Mouse (Mus musculus): Measurements from ENCODE around the gene Vstm4.
A peak's percentile ranks its signal among the peaks of the same experiment; 100 is the strongest.

Vstm4 gene

DNA sequence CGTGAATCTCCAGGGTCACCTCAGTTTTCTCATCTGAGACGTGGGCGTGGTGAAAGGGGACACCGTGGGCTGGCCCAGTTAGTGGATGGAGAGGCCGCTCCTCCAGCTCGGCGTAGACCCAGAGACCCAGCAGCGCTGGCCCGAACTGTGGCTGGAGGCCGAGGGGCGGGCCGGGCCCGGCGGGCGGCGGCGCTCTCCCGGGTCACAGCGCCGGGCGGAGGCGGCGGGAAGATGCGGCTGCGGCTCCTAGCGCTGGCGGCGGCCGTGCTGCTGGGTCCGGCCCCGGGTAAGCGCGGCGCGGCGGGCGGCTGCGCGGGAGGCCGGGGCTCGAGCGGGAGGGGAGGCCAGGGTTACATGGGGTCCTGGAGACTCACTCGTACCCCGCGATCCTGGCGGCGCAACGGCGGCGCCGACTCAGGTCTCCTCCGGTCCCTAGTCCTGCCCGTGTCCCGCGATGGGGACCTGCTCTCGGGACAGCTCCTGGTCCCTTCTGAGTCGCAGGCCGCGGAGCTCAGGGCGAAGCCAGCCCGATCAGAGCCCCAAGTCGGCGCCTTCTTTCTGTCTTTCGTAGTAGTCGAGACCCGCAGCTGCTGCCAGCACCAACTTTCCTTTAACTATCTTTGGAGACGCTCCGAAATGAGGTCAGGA, at the start of gene Vstm4:
Gene Vstm4, plus strand, starts transcription at position 76 of the 648 bp plus-strand sequence.
- DNase-seq (ENCODE audit: low spot score in 2 of 2): peak in 1 of 2 experiments; percentile 56

DNA sequence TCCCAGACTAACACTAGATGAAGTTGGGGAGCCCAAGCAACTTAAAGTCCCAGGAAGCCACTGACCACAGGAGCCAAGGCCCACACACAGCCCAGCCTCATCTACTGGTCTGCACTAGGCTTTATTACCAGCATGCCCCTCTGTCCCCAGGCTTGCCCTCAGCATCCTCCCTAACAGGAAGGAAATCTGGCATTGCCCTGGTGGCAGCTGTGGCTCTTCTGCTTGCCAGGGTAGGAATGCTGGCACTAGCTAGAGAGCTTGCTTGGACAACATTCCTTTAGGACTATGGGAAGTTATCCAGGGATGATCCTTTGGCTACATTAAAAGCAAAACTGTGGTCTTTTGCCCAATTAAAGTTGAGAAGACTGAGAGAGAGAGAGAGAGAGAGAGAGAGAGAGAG, 46.4 kb upstream of the Vstm4 start:
- peak in 1 of 2 experiments; percentile 16 for DNase-seq (ENCODE audit: low spot score in 2 of 2)

DNA sequence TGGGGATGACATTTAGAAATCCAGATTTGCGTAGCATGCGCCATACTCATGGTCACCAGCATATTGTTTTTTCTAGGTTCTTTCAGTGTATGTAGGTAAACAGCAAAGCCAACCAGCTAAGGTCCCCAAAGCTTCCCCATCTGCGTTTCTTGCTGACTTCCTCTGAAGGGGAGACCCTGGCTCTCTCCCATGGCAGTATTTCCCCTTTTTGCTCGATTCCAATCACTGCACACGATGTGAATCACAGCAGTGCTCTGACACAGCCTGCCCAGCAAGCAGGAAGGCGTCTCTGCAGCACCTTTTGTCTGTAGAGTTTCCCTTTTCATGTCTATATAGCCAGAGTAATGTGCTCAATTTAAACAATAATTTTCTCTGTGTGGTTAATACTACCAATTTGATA, 44.1 kb upstream of the Vstm4 start:
- DNase-seq (ENCODE audit: low spot score in 2 of 2): no peak

DNA sequence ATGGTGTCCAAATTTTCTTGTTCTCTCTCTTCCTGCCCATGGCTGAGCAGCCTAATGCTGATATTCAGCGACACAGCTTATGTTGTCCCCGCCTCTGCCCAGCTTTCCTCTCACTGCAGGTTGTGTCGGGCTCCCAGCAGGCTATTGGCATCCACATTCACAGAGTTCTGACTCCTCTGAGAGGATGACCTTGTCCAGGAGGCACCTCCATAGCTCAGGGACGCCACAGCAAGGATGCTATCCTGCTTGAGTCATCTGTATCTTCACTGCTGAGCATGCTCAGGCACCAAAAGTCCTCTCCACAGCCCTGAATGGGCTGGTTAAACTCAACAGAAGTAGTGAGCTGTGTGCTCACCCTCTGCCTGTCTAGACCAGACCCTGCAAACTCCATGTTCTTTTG, 41.6 kb upstream of the Vstm4 start:
- DNase-seq (ENCODE audit: low spot score in 2 of 2): no peak

GRCm38 (mm10) chr14:32816533-32816932, 40.0 kb upstream of the Vstm4 start:
- DNase-seq (ENCODE audit: low spot score in 2 of 2): no peak

- no peak for DNase-seq (ENCODE audit: low spot score in 2 of 2)
Observed at GRCm38 (mm10) chr14:32817258-32817657, 39.3 kb upstream of the Vstm4 start.

GRCm38 (mm10) chr14:32819297-32819696, 37.3 kb upstream of the Vstm4 start:
- no peak for DNase-seq (ENCODE audit: low spot score in 2 of 2)

DNA sequence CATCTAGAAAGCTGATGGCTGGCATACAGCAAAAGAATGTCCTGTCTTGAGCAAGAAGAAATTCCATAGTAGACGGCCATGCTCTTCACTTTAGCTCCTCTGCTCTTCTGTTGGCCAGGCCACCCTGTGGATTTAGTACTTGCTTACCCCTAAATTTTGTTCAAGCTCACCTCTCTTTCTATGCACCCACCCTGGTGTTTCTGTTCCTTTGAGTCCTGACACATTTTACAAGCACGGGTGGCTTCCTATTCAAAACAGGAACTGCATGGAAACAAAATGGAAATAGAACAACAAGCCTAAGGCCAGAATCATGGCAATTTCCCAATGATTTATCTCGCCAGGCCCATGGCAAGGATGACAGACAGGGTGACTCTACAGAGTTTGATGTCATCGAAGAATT, 33.7 kb upstream of the Vstm4 start:
- DNase-seq (ENCODE audit: low spot score in 2 of 2): no peak

DNA sequence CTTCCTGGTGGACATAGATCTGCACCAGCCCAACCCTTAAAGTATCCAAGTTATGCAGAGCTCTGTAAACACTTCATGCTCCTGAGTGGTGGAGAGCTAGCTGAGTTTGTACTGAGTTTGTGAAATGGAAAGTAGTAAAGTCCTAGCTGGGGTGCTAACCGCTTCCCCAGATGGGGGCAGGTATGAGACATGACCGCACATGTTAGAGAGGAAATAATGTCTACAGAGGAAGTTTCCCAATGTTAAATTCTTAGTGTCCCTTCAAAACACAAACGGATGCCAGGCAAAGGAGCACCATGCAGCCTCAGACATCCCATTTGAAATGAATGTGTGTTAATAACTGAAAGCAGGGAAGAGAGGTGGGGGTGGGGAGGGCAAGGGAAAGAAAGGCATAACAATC, 32.7 kb upstream of the Vstm4 start:
- no peak for DNase-seq (ENCODE audit: low spot score in 2 of 2)

DNA sequence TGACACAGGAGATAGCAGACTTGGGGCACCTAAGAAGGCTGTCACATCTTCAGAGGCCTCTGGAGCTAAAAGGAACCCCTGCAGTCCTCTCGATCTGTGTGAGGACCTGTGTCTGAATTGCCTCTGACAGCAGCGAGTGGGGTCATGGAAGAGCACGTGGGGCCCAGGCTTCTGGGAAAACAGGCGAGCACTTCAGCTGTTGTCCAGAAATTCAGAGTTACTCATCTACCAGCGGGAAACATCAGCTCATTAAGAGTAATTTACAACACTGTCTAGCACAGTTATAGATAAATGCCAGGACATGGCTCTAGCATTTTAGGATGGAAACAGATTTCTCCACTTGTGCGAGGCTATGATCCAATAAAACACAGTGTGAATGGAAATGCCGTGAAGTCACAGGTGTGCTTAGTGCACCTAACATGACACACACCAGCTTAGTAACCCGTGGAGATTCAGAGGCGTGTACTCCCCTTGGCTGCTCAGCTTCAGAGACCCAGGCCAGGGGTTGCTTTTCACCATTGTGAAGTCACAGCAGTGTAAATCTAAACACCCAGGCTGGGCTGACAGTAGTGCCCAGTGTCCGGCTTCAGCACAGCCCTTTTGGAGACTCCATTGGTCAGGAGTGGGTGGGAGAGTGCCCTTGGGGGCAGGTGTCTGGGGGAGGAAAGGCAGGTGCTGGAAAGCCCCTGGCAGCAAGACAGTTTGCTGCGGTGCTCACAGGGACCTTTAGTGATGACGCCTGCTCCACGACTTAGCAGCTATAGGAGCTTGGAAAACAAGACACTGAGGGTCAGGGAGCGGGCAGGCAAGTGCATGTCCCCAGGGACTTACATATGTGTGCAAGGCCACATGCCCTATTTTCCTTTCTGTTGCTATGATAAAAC, 32.0 kb upstream of the Vstm4 start:
- no peak for DNase-seq (ENCODE audit: low spot score in 2 of 2)

DNA sequence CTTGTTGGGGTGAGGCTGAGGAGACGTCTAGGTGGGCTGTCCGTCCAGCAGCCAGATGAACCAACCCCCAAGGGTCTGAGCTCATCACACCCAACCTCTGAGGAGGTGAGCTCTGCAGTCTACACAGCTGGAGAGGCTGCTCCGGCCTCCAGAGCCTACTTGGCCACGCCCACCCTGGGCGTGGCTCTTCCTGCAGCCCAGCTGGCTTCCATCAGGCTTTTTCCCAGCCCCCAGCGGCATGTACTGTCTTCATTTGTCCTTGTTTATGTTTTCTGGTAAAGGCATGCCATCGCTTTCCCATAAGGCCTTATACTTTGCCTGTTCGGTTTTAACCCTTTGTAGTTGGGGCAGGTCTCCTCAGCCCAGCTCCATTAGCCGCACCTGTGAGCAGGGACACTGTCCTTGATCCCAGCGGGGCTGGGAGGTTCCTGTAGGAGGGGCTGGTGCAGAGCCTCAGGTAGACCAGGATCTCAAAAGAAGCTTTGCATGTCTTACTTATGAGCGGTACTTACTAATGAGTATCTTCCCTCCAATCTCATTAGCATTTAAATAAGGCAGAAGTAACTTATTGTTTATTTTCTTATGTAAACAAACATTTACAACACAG, 31.0 kb upstream of the Vstm4 start:
- DNase-seq (ENCODE audit: low spot score in 2 of 2): no peak

GRCm38 (mm10) chr14:32827165-32827564, 29.4 kb upstream of the Vstm4 start:
- no peak for DNase-seq (ENCODE audit: low spot score in 2 of 2)

GRCm38 (mm10) chr14:32827994-32828650, 28.4 kb upstream of the Vstm4 start:
- DNase-seq (ENCODE audit: low spot score in 2 of 2): peak in 1 of 2 experiments; percentile 12

- DNase-seq (ENCODE audit: low spot score in 2 of 2): no peak
Observed at GRCm38 (mm10) chr14:32833847-32834246, 22.7 kb upstream of the Vstm4 start, which contains the start of gene Fam170b. TSS of gene Fam170b (plus strand) at chr14:32833962.

DNA sequence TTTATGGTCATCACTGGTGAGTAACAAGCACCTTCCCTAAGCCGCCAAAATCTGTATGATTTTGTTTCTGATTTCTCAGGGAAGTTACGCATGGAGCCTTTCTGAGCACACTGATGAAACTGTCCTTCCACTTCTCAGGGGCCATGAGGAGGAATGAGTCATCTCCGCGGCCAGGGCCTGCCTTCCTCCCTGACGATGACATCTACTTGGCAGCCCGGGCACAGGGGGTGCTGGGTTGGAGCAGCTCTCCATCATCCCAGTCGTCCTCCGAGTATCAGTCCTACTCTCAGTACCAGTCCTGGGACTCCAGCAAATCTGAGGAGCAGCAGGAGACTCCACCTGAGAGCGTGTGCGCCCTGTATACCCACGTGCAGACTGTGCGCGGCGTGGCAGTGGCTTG, 21.4 kb upstream of the Vstm4 start:
- no peak for DNase-seq (ENCODE audit: low spot score in 2 of 2)

DNA sequence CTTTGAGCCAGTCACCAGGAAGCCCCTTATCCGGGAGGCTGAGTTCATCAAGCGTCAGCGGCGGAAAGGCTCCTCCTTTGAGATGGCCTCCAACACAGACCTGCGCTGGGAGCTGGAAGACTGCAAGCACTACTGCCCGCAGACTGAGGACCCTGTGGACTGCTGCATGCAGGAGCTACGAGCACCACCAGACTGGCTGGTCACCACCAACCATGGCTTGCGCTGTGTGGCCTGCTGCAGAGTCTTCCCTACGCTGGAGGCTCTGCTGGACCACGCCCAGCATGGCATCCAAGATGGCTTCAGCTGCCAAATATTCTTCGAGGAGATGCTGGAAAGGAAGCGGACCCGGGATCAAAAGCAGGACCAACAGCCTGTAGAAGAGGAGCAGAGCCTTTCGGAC, 21.0 kb upstream of the Vstm4 start:
- no peak for DNase-seq (ENCODE audit: low spot score in 2 of 2)

- no peak for DNase-seq (ENCODE audit: low spot score in 2 of 2)
Observed at GRCm38 (mm10) chr14:32836191-32836590, 20.4 kb upstream of the Vstm4 start.

- DNase-seq (ENCODE audit: low spot score in 2 of 2): no peak
Observed at GRCm38 (mm10) chr14:32842052-32842451, 14.5 kb upstream of the Vstm4 start.

DNA sequence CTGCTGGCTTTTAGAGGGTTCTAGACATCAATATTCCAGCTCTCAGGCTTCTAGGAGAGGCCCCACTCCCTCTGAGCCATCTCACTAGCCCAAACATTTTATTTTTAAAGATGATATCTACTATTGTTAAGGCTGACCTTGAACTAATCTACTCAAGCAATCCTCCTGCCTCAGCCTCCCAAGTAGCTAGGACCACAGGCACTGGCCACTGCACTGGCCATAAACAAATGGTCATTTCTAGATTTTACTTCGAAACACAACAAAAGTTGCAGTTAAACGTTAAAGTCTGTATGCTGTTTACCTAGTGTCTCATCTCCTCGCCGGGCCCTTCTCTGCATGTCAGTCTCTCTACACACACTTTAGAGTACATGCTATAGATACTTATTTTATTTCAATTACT, 2.5 kb upstream of the Vstm4 start:
- no peak for DNase-seq (ENCODE audit: low spot score in 2 of 2)

- no peak for DNase-seq (ENCODE audit: low spot score in 2 of 2)
Observed at GRCm38 (mm10) chr14:32856246-32856645, 310 bp upstream of the Vstm4 start.

DNA sequence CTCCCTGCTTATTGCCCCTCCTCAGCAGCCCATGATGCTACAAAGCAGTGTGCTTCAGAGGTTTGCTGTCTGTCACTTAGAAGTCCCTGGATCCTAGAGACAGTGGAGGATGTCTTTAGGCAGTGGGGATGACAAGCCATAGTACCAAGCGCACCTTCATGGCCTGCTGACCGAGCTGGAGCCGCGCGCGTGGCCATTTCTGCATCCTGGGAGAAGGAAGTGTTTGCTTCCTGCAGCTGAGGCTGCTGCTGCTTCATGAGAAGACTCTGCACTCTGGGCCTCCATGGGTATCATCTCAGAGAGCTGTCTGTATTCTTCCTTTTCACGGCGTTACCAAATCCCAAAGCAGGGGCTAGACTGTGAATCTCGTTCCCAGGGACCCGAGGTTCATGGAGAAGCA, 1.8 kb downstream of the Vstm4 start:
- DNase-seq (ENCODE audit: low spot score in 2 of 2): no peak

GRCm38 (mm10) chr14:32858941-32859510, 2.5 kb downstream of the Vstm4 start:
- DNase-seq (ENCODE audit: low spot score in 2 of 2): no peak

Data from cerebellum, postnatal 4 days (tissue).